Mouse (Mus musculus) G1E-ER4 (cell line): ENCODE measurements around the gene Ddx55. TPM values are rescaled to one million over a fixed set of nuclear protein-coding genes. Genes with fewer than 3 reads are reported as not detected.

Source experiments
- GATA1 ChIP-seq: IDR thresholded peaks from one replicate; pipeline ENCODE4 v1.8.0; 2012; ENCODE audit warnings: low read length, inconsistent platforms
- polyA plus RNA-seq: library from polyadenylated mRNA; stranded (reverse); fragments of >175 nt; gene quantifications from 2 replicates; pipeline ENCODE4 v1.2.3, GENCODE M21; 2012

Ddx55 gene
- polyA plus RNA-seq, 1 experiment = 17.9 TPM

- TF ChIP-seq GATA1 = no peak
Measured at GRCm38 (mm10) chr5:124578633-124579317, 26.1 kb downstream of the Ddx55 start, which contains the start of the genes Eif2b1 and Gtf2h3. Gene Eif2b1 (minus strand): TSS chr5:124579131. Gene Gtf2h3 (plus strand): TSS chr5:124579140.

DNA sequence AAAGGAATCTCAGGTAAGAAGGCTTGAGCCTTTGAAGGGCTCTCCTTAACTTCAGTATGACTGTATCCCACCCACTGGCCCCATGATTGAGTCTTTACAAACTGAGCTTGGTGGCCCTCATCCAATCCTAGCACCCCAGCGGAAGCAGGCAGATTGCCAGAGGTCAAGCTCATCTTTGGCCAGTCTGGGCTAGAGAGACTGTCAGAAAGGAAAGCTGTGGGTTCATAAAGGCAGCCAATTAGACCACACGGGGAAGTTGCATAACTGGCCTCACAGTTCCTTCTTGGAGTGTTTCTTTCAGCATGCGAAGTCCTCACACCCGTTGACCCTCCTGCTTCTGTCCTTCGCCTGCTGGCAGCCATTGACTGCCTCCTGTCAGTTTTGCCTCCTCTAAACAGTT, 29.9 kb downstream of the Ddx55 start:
- no peak for TF ChIP-seq GATA1

- no peak for TF ChIP-seq GATA1
Measured at GRCm38 (mm10) chr5:124592768-124593167, 40.1 kb downstream of the Ddx55 start.

DNA sequence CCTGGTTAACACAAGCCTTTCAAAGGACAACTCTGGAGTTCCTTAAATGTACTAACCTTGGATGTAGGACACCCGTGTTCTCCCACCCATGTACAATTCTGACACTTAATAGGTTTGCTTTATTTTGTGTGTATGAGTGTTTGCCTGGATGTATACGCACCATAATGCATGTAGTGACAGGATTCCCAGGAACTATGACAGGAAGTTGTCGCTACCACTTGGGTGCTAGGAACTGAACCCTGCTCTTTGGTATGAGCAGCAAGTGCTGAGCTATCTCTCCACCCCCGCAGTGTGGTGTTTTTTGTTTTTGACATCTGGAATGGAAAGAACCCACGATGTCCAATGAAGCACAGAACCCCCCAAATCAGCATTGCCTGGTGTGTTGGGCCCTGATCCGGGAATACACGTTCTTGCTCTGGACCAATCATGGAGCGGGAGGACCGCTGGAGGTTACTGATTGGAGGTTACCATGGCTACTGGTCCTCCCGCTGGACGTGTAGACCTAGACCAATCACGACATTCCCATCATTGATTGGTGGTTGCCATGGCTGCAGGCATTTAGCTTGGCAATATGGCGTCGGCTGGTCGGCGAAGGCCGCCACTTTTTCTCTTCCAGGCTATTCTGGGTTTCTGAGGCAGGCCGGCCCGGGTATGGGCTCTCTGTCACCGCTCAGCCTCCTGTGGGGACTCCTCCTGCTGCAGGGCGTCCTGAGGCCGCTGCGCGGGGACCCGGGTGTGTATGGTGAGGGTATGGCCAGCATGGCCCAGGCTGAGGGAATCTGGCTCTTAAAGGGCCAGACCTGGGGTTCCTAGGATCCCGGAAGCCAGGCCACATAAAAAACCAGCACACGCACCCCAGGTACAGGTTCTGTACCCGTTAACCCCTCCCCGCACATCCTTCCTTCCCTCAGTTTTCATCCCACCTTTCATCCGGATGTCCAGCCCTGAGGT, 45.8 kb downstream of the Ddx55 start:
- no peak for TF ChIP-seq GATA1

DNA sequence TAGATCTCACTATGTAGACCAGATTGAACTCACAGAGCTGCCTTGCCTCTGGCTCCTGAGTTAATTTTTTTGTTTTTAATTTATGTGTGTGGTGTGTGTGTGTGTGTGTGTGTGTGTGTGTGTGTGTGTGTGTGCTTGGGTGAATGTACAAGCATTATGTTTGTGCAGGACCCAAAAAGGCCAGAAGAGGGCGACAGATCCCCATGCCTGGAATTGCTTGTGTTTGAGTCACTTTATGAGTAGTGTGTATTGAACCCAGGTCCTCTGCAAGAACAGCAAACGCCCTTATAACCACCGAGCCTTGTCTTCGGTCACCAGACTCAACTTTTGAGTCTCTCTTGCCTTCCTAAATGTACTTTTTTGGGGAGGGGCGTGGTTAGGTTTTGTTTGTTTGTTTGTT, 49.7 kb downstream of the Ddx55 start:
- no peak for TF ChIP-seq GATA1

DNA sequence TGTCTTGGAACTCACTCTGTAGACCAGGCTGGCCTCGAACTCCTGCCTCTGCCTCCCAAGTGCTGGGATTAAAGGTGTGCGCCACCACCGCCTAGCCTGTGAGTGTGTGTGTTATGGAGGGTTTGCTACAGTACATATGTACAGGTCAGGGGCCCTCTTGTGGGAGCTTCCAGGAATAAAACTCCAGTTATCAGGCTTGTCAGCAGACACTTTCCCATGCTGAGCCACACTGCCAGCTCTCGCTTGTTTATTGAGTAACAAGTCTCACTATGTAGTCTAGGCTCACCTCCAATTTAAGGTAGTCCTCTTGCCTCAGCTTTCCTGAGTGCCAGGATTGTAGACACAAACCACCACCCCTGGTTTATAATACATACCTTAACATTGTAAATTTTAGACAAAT, 51.6 kb downstream of the Ddx55 start:
- no peak for TF ChIP-seq GATA1

GRCm38 (mm10) chr5:124605041-124605622, 52.5 kb downstream of the Ddx55 start:
- no peak for TF ChIP-seq GATA1

- TF ChIP-seq GATA1 = no peak
Measured at GRCm38 (mm10) chr5:124610965-124611364, 58.3 kb downstream of the Ddx55 start.

- no peak for TF ChIP-seq GATA1
Measured at GRCm38 (mm10) chr5:124614709-124615108, 62.0 kb downstream of the Ddx55 start.

DNA sequence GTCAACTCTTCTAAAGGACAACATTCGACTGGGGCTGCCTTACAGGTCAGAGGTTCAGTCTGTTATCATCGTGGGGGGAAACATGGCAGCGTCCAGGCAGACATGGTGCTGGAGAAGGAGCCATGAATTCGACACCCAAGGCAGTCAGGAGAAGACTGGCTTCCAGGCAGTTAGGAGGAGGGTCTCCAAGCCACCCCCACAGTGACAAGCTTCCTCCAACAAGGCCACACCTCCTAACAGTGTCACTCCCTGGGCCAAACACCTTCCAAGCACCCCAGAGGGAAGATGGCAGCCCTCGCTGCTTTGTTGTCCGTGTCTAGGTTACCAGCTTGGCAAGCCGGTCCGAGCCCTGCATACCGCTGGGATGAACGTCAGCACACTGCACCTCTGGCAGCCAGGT, 66.0 kb downstream of the Ddx55 start:
- TF ChIP-seq GATA1 = no peak

Other genes starting within 250 kb of the Ddx55 start
- 2.8 and 3.0 TPM in 2 replicates for gene Mphosph9, start 224.9 kb upstream of the Ddx55 start, polyA plus RNA-seq
- gene 2810006K23Rik, start 224.8 kb upstream of the Ddx55 start, polyA plus RNA-seq = 5.3 and 6.9 TPM in 2 replicates
- 208 and 230 TPM in 2 replicates for gene Cdk2ap1, start 189.8 kb upstream of the Ddx55 start, polyA plus RNA-seq
- gene Sbno1, start 126.9 kb upstream of the Ddx55 start, polyA plus RNA-seq = 20.2 and 29.8 TPM in 2 replicates
- 334 and 369 TPM in 2 replicates for gene Kmt5a, start 112.9 kb upstream of the Ddx55 start, polyA plus RNA-seq
- 25.3 and 30.6 TPM in 2 replicates for gene Rilpl2, start 74.5 kb upstream of the Ddx55 start, polyA plus RNA-seq
- gene Snrnp35, start 69.7 kb upstream of the Ddx55 start, polyA plus RNA-seq = 30.2 and 35.0 TPM in 2 replicates
- gene Rilpl1, start 21.5 kb upstream of the Ddx55 start, polyA plus RNA-seq = 2.0 and 4.2 TPM in 2 replicates
- 105 and 184 TPM in 2 replicates for gene Tmed2, start 12.2 kb upstream of the Ddx55 start, polyA plus RNA-seq
- gene Eif2b1, start 26.3 kb downstream of the Ddx55 start, polyA plus RNA-seq = 7.9 and 8.9 TPM in 2 replicates
- 2.8 and 5.6 TPM in 2 replicates for gene Gtf2h3, start 26.3 kb downstream of the Ddx55 start, polyA plus RNA-seq
- 8.2 and 8.5 TPM in 2 replicates for gene Atp6v0a2, start 75.7 kb downstream of the Ddx55 start, polyA plus RNA-seq
- gene Dnah10, start 172.2 kb downstream of the Ddx55 start, polyA plus RNA-seq = not detected in 2 replicates